Mouse (Mus musculus): Measurements from ENCODE around the gene Ireb2. TPM values are rescaled to one million over a fixed set of nuclear protein-coding genes. Genes with fewer than 3 reads are reported as not detected.
A peak's percentile ranks its signal among the peaks of the same experiment; 100 is the strongest.
"Not testable (repeated sequence)": the region's sequence is repeated elsewhere in the genome, so short reads cannot be mapped to it uniquely, and the experiment has no call there.

Ireb2 gene
- polyA plus RNA-seq, 1 experiment: 36.5 TPM

- no peak overlapping the region for H3K4me3 ChIP-seq (ENCODE audit: control insufficient read depth, low read depth, low read length)
- H3K36me3 ChIP-seq (ENCODE audit: control insufficient read depth, insufficient read depth, low read length): no peaks in the 10 kb centered on the region
- no peaks in the 10 kb centered on the region for H3K27me3 ChIP-seq (ENCODE audit: control insufficient read depth, insufficient read depth, low read length)
- H3K4me1 ChIP-seq (ENCODE audit: control insufficient read depth, insufficient read depth, low read length): no peaks in the 10 kb centered on the region
- H3K27ac ChIP-seq (ENCODE audit: control insufficient read depth, insufficient read depth, low read depth, low read length): no peak overlapping the region
- TF ChIP-seq CTCF (IDR thresholded peaks at IDR 0.05; ENCODE audit: control insufficient read depth, insufficient read depth, insufficient replicate concordance, low read depth, low read length): no peak; the same call in 1 of the 2 replicates
- no peak for TF ChIP-seq POLR2A (IDR thresholded peaks at IDR 0.05; ENCODE audit: control insufficient read depth, low read depth, low read length)
These were observed 68.2 kb downstream of the Ireb2 start for GRCm38 (mm10) chr9:54931765-54932164.

DNA sequence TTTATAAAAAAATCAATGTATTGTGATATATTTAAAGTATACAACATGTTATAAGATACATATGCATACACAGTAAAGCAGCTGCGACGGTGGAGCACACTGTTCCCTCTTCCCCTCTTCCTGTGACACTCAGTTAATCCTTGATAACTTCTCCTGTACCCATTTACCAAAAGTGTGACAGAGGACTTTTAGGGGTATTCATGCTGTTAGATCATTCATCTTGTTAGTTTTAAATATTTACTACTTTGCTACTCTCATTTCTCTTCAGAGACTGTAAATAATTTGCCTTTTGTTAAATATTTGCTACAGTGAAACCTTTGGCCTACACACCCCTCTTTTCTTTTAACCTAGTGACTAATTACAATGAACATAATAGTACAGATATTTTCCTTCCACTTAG lies 68.8 kb downstream of the Ireb2 start:
- Histone ChIP-seq H3K4me3 (ENCODE audit: control insufficient read depth, low read depth, low read length) (no peak overlapping the region), H3K27ac (ENCODE audit: control insufficient read depth, insufficient read depth, low read depth, low read length) (no peak overlapping the region), H3K36me3 (ENCODE audit: control insufficient read depth, insufficient read depth, low read length) (no peaks in the 10 kb centered on the region), H3K27me3 (ENCODE audit: control insufficient read depth, insufficient read depth, low read length) (no peaks in the 10 kb centered on the region), H3K4me1 (ENCODE audit: control insufficient read depth, insufficient read depth, low read length) (no peaks in the 10 kb centered on the region)
- TF ChIP-seq CTCF (IDR thresholded peaks at IDR 0.05; ENCODE audit: control insufficient read depth, insufficient read depth, insufficient replicate concordance, low read depth, low read length): no peak

- Histone ChIP-seq H3K27me3 (ENCODE audit: control insufficient read depth, insufficient read depth, low read length) (no peaks in the 10 kb centered on the region), H3K27ac (ENCODE audit: control insufficient read depth, insufficient read depth, low read depth, low read length) (no peak overlapping the region), H3K4me1 (ENCODE audit: control insufficient read depth, insufficient read depth, low read length) (no peaks in the 10 kb centered on the region), H3K36me3 (ENCODE audit: control insufficient read depth, insufficient read depth, low read length) (no peaks in the 10 kb centered on the region), H3K4me3 (ENCODE audit: control insufficient read depth, low read depth, low read length) (no peak overlapping the region)
- TF ChIP-seq POLR2A (IDR thresholded peaks at IDR 0.05; ENCODE audit: control insufficient read depth, low read depth, low read length): no peak
These were observed 78.5 kb downstream of the Ireb2 start for GRCm38 (mm10) chr9:54942071-54942470.

DNA sequence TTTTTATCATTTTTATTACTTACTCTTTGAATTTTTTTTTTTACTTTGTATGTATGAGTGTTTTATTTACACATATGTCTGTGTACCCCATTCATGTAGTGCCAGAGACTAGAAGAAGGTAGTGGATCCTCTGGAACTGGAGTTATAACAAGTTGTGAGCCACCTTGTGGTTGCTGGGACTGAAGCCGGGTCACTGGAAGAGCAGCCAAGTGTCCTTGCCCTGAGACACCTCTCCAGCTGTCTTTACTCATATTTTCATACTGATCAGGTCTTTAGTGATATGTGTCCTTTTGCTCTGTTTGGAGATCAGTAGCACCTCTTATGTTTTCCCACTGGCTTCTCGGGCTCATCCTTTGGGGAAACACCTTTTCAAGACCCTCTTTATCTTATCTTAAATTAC lies 80.9 kb downstream of the Ireb2 start:
- TF ChIP-seq POLR2A (IDR thresholded peaks at IDR 0.05; ENCODE audit: control insufficient read depth, low read depth, low read length) (no peak), CTCF (IDR thresholded peaks at IDR 0.05; ENCODE audit: control insufficient read depth, insufficient read depth, insufficient replicate concordance, low read depth, low read length) (no peak)

GRCm38 (mm10) chr9:54946256-54946655 lies 82.7 kb downstream of the Ireb2 start:
- Histone ChIP-seq H3K4me1 (ENCODE audit: control insufficient read depth, insufficient read depth, low read length) (no peaks in the 10 kb centered on the region), H3K27me3 (ENCODE audit: control insufficient read depth, insufficient read depth, low read length) (no peaks in the 10 kb centered on the region), H3K27ac (ENCODE audit: control insufficient read depth, insufficient read depth, low read depth, low read length) (no peak overlapping the region), H3K4me3 (ENCODE audit: control insufficient read depth, low read depth, low read length) (no peak overlapping the region), H3K36me3 (ENCODE audit: control insufficient read depth, insufficient read depth, low read length) (no peaks in the 10 kb centered on the region)
- no peak for TF ChIP-seq CTCF (IDR thresholded peaks at IDR 0.05; ENCODE audit: control insufficient read depth, insufficient read depth, insufficient replicate concordance, low read depth, low read length)
- no peak for TF ChIP-seq POLR2A (IDR thresholded peaks at IDR 0.05; ENCODE audit: control insufficient read depth, low read depth, low read length)

More for the DNA sequence above, 80.9 kb downstream of the Ireb2 start:
- no peaks in the 10 kb centered on the region for H3K27me3 ChIP-seq (ENCODE audit: control insufficient read depth, insufficient read depth, low read length)
- H3K36me3 ChIP-seq (ENCODE audit: control insufficient read depth, insufficient read depth, low read length): no peaks in the 10 kb centered on the region
- no peak overlapping the region for H3K4me3 ChIP-seq (ENCODE audit: control insufficient read depth, low read depth, low read length)
- no peaks in the 10 kb centered on the region for H3K4me1 ChIP-seq (ENCODE audit: control insufficient read depth, insufficient read depth, low read length)
- no peak overlapping the region for H3K27ac ChIP-seq (ENCODE audit: control insufficient read depth, insufficient read depth, low read depth, low read length)

GRCm38 (mm10) chr9:54949465-54949864 lies 85.9 kb downstream of the Ireb2 start:
- H3K27ac ChIP-seq (ENCODE audit: control insufficient read depth, insufficient read depth, low read depth, low read length): no peak overlapping the region
- H3K4me1 ChIP-seq (ENCODE audit: control insufficient read depth, insufficient read depth, low read length): no peaks in the 10 kb centered on the region
- no peaks in the 10 kb centered on the region; the same call in 1 of the 2 replicates for H3K36me3 ChIP-seq (ENCODE audit: control insufficient read depth, insufficient read depth, low read length)
- no peak overlapping the region for H3K4me3 ChIP-seq (ENCODE audit: control insufficient read depth, low read depth, low read length)
- H3K27me3 ChIP-seq (ENCODE audit: control insufficient read depth, insufficient read depth, low read length): no peaks in the 10 kb centered on the region
- TF ChIP-seq CTCF (IDR thresholded peaks at IDR 0.05; ENCODE audit: control insufficient read depth, insufficient read depth, insufficient replicate concordance, low read depth, low read length): no peak

GRCm38 (mm10) chr9:54950162-54950561 lies 86.6 kb downstream of the Ireb2 start:
- H3K27me3 ChIP-seq (ENCODE audit: control insufficient read depth, insufficient read depth, low read length); H3K4me1 ChIP-seq (ENCODE audit: control insufficient read depth, insufficient read depth, low read length); H3K27ac ChIP-seq (ENCODE audit: control insufficient read depth, insufficient read depth, low read depth, low read length); H3K36me3 ChIP-seq (ENCODE audit: control insufficient read depth, insufficient read depth, low read length): not testable (repeated sequence)
- peak overlapping the region; percentile 92 for H3K4me3 ChIP-seq (ENCODE audit: control insufficient read depth, low read depth, low read length)

- peak within 1 kb of the TSS; percentile 92 for H3K27ac ChIP-seq (ENCODE audit: control insufficient read depth, insufficient read depth, low read depth, low read length)
- no peak for TF ChIP-seq CTCF (IDR thresholded peaks at IDR 0.05; ENCODE audit: control insufficient read depth, insufficient read depth, insufficient replicate concordance, low read depth, low read length)
- peak; percentile 84 for TF ChIP-seq POLR2A (IDR thresholded peaks at IDR 0.05; ENCODE audit: control insufficient read depth, low read depth, low read length)
- H3K27me3 ChIP-seq (ENCODE audit: control insufficient read depth, insufficient read depth, low read length): no peaks in the 10 kb centered on the region
- H3K4me3 ChIP-seq (ENCODE audit: control insufficient read depth, low read depth, low read length): peak within 1 kb of the TSS; percentile 92
- H3K4me1 ChIP-seq (ENCODE audit: control insufficient read depth, insufficient read depth, low read length): no peaks in the 10 kb centered on the region
- H3K36me3 ChIP-seq (ENCODE audit: control insufficient read depth, insufficient read depth, low read length): no peaks in the 10 kb centered on the region; the same call in none of the 2 replicates
These were observed 87.2 kb downstream of the Ireb2 start, which contains the start of the genes Psma4 and AY074887 for GRCm38 (mm10) chr9:54950575-54951321. Gene Psma4, plus strand, starts transcription at chr9:54950790. Gene AY074887, minus strand, starts transcription at chr9:54950998.
